Mouse (Mus musculus): ENCODE measurements around the gene Efs.
"Not testable (repeated sequence)": the region's sequence is repeated elsewhere in the genome, so short reads cannot be mapped to it uniquely, and the experiment has no call there.

Gene Efs

GRCm38 (mm10) chr14:54947008-54947407, 21.1 kb upstream of the Efs start:
- not testable (repeated sequence) for DNase-seq (ENCODE audit: low spot score)

GRCm38 (mm10) chr14:54945975-54946704, 20.2 kb upstream of the Efs start:
- no peak for DNase-seq (ENCODE audit: low spot score)

GRCm38 (mm10) chr14:54944939-54945338, 19.0 kb upstream of the Efs start:
- no peak for DNase-seq (ENCODE audit: low spot score)

- no peak for DNase-seq (ENCODE audit: low spot score)
Observed at GRCm38 (mm10) chr14:54943971-54944370, 18.0 kb upstream of the Efs start.

GRCm38 (mm10) chr14:54942479-54942878, 16.6 kb upstream of the Efs start:
- DNase-seq (ENCODE audit: low spot score): no peak

- DNase-seq (ENCODE audit: low spot score): no peak
Observed at GRCm38 (mm10) chr14:54941024-54941978, 15.4 kb upstream of the Efs start.

GRCm38 (mm10) chr14:54940176-54940530, 14.2 kb upstream of the Efs start:
- no peak for DNase-seq (ENCODE audit: low spot score)

- DNase-seq (ENCODE audit: low spot score): peak; percentile 9
Observed at GRCm38 (mm10) chr14:54939434-54940175, 13.7 kb upstream of the Efs start.

GRCm38 (mm10) chr14:54938431-54939219, 12.7 kb upstream of the Efs start:
- DNase-seq (ENCODE audit: low spot score): no peak

GRCm38 (mm10) chr14:54937361-54938182, 11.6 kb upstream of the Efs start:
- no peak for DNase-seq (ENCODE audit: low spot score)

- no peak for DNase-seq (ENCODE audit: low spot score)
Observed at GRCm38 (mm10) chr14:54936831-54937160, 10.9 kb upstream of the Efs start.

- DNase-seq (ENCODE audit: low spot score): no peak
Observed at GRCm38 (mm10) chr14:54935904-54936830, 10.2 kb upstream of the Efs start, which contains the start of gene Cmtm5. Gene Cmtm5, plus strand, starts transcription at chr14:54936261.

GRCm38 (mm10) chr14:54932645-54933150, 6.8 kb upstream of the Efs start, which contains the start of gene Il25:
Gene Il25, plus strand, starts transcription at chr14:54932695.
- DNase-seq (ENCODE audit: low spot score): no peak

GRCm38 (mm10) chr14:54930431-54930830, 4.5 kb upstream of the Efs start:
- no peak for DNase-seq (ENCODE audit: low spot score)

- no peak for DNase-seq (ENCODE audit: low spot score)
Observed at GRCm38 (mm10) chr14:54929801-54930200, 3.9 kb upstream of the Efs start.

GRCm38 (mm10) chr14:54927296-54927695, 1.4 kb upstream of the Efs start:
- no peak for DNase-seq (ENCODE audit: low spot score)

GRCm38 (mm10) chr14:54926401-54927158, 654 bp upstream of the Efs start:
- no peak for DNase-seq (ENCODE audit: low spot score)

GRCm38 (mm10) chr14:54924641-54925348, 1.1 kb downstream of the Efs start:
- no peak for DNase-seq (ENCODE audit: low spot score)
